Mouse (Mus musculus) embryo, embryonic 10 days (tissue): ENCODE measurements at regions not wholly inside any gene's neighbourhood (a gene's known extent, or its start where the extent isn't known, plus 50 kb on each side); places are given as distances from the start of the nearest gene placed in this dataset.

Experiments
- DNase-seq: peaks from one replicate; pipeline ENCODE4 v3.0.0-alpha.2; 2015; ENCODE audit warnings: low spot score

GRCm38 (mm10) chr9:26575990-26576389, 157.5 kb upstream of the B3gat1 start:
- no peak for DNase-seq

DNA sequence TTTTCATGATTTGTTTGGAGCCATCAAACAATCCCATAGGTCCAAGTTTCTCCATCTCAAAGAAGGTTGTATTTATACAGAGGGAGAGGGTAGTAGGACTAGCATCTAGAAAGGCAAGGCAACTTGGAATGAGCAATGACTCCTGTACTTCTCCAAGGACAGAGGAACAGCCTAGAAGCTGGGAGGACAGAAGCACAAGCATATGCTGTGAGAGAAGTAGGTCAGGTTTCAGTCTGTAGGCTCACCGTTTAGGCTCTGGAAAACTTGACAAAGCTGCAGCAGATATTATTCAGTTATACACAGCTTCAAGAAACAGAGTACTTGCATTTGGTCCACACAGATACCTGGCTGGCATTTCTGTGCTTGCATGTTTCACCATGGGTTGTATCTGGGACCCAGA, 131.5 kb upstream of the B3gat1 start:
- no peak for DNase-seq

- DNase-seq: no peak
These were observed 129.0 kb upstream of the B3gat1 start for GRCm38 (mm10) chr9:26604552-26604951.

DNA sequence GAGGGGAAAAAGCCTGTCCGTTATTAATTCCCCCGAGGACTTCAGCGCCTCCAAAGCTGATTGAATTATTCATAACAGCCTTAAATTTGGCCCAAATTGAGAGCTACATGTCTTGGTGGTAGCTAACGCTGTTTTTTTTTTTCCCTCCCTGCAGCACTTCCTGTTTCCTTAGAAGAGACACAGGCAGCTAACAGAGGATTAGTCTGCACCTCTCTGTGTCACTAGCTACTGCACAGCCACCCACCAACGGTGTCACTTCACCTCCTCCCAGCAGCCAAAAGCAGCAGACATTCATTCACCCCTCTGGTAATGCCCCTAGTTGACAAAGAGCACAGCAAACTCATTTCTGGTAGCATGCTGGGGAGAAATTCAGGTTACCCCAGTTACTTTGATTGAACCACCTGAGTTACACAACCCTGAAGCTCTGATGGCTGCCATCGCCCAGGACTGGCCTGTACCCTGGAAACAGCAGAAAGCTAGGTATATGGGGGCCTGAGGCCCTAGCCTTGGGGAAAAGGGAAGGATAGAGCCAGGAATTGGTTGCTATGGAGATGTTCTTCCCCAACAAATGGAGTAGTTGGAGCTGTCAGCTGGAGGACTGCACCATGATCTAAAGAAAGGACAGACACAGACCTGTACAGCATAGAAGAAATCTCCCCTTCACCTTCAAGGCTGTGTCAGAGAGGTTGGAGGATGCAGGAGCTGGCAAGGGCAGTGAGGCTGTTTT, 121.7 kb upstream of the B3gat1 start:
- DNase-seq: no peak

DNA sequence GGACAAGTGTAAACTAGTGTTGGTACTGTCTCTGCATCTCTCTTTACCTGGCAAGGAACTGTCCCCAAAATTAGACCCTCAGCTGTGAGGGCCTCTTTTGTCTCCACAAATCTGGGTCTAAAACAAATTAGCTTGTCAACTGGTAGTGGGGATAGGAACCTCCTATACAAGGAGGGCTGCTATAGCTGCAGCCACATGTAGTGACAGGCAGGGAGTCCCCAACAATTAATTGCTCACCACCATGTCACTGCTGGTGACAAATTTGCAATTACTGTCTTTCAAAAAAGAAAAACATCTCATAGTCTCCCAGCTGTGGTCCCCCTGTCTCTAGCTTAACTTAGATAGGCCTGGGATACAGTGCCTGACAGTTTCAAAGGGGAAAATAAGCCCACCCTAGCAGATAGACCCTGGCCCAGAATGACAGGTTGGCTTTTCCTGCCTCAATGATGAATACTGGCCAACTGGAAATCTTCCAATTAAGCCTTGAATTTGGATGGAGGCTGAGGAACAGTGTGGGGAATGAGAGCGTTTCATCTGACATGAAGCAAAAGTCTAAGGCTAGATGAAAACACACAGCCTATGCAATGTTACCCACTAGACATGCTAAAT, 110.6 kb upstream of the B3gat1 start:
- no peak for DNase-seq

DNA sequence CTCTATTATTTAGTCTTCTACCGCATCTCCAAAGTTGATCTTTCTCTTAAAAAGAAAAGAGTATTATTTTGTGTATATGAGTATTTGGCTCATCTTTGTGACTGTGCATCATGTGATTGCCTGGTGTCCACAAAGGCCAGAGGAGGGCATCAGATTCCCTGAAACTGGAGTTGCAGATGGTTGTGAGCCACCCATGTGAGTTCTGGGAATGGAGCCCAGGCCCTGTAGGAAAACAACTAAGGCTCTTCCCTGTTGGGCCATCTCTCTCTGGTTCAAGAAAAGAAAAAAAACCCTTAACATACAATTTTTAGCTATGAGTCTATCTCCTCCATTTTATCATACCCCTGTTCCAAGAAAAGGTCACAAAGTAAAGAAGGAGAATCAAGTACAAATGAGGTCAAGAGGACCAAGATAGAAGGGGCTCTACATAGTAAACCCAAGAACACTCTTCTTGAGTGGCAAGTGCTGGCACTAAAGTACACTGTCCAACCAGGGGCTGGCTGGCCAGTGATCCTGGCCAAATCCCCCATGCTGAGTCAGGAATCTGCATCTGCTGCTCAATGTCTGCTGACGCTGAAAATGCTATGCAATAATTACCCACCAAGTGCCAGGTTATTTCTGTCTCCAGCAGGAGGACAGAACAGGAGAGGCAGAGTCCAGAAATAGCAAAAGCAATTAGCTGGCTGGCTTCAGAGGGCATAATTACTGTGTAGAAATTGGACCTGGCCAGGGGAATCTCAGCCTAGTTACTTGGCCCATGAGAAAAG, 108.2 kb upstream of the B3gat1 start:
- no peak for DNase-seq

- DNase-seq: no peak
These were observed 100.5 kb upstream of the B3gat1 start for GRCm38 (mm10) chr9:26632891-26633650.

DNA sequence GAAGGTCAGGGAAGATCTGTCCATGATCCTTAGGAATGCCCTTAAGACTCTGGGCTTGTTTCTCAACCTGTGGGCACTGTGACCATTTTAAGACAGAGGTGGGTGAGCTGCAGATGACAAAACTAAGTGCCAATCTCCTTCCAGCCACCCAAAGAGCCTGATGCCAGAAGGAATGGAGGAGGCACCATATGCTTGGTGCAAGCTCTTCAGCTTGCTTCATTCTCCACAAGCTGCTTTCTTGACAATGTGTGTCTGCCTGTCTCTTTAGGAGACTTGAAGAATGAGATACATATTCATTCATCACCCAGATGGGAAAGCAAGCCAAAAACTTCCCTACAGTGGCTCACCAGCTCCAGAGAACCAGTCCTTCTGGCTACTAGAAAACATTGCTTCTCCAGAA, 98.3 kb upstream of the B3gat1 start:
- DNase-seq: no peak

- no peak for DNase-seq
These were observed 94.9 kb upstream of the B3gat1 start for GRCm38 (mm10) chr9:26638586-26638985.

DNA sequence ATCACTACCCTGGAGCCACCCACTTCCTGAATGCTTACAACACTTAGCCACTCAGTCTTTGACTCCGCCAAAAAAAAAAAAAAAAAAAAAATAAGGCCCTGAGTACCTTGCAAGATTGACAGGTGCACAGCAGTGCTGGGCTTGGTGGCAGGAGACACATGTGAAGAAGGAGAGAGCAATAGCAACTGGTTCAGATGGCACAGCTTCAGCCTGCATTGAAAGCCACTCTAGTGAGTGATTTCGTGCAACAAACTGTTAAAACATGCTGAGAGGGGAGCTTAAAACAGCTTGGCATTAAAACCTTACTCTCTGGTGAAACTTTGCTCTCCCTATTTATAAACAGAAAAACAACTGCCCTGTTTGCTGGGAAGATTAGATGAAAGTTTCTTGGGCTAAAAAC, 91.2 kb upstream of the B3gat1 start:
- DNase-seq: no peak

GRCm38 (mm10) chr9:26642831-26643230, 90.7 kb upstream of the B3gat1 start:
- no peak for DNase-seq

DNA sequence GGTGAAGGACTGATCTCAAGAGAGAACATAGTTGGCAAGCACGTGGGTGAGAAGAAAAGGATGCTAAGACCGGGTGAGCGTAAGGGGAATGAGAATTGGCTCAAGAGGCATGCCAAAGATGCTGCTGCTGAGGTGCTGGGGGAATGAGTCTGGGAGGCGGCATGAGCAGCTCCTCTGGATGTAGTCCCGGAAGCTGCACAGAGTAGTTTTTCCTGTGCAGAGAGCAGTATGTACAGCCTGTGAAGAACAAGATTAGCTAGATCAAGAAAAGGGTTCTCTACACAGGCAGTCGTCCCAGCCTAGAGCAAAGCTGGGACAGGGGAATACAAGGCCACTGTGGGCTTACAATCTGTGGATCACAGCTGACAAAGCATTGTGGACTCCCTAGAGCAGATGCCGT, 84.0 kb upstream of the B3gat1 start:
- no peak for DNase-seq

DNA sequence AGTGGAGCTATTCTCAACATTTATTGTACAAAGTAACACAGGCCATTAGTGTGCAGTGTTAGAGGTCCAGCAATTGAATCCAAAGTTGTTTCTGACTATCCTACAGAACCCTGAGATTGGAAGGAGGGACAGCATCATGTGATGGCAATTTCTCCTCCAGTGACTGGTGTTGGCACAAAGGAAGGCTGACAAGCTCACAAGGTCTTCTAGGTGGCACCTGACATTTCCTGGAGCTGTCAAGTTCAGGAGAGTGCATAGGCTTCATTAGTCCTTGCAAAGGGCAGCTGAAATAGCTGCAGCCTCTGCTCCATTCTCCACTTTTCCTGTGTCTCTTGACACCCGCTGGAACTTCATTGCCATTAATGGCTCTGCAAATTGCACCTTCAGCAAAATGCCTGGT, 80.6 kb upstream of the B3gat1 start:
- no peak for DNase-seq

DNA sequence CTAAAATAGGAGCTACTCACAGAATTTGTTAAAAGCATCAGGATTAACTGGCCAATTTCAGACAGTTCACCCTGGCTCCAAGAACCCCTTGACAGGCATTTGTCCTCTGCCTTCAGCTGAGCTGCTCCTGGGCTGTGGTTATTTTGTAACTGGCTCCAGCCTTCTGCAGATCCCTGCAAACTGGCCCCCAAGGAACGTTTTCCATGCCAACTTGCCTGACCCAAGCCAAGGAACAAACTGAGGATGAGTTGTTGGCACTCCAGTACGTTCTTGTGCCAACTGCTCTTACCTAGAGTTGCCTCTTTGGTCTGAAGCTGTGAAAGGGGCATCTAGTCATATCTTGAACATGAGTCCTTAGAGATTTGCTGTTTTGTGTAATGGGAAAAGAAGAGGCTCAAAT, 74.2 kb upstream of the B3gat1 start:
- DNase-seq: no peak

DNA sequence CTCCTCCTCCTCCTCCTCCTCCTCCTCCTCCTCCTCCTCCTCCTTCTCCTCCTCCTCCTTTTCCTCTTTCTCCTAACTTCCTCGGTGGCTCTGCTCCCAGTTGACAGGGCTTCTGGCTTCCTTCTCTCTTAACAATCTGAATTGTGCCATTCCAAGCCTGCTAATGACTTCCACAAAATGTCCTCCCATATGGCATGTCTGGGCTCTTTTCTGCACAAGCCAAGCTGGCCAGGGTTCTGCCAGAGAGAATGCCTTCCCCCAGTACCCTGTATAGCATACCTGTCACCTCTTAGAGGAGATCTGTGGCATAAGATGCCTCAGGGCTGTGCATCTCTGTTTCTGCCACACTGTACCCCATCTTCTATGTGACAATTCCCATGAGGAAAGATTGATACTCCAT, 70.0 kb upstream of the B3gat1 start:
- no peak for DNase-seq

DNA sequence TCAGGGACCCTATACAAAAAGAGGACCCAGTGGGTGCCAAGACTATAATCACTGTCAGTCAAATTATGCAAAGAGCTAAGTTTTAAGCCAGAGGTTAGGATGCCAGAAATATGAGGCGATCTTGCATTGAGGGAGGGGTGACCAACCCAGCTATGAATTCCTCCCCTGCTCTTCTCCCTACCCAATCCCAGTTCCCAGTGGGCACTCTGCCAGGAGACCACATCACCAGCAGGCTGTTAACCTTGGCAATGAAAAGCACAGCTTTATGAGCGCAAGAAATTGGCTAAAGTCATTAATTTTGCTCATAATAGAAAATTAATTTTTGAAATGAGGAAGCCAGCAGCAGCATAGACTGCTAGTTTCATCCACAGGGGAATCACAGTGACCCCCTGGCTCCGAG, 65.7 kb upstream of the B3gat1 start:
- no peak for DNase-seq

GRCm38 (mm10) chr9:26674059-26674757, 59.3 kb upstream of the B3gat1 start:
- no peak for DNase-seq

- peak; percentile 9 for DNase-seq
These were observed 55.2 kb upstream of the B3gat1 start for GRCm38 (mm10) chr9:26678288-26678687.

GRCm38 (mm10) chr9:26681516-26681915, 52.0 kb upstream of the B3gat1 start:
- DNase-seq: no peak
